11 mouse cellular contexts compared by ENCODE assay signal in genomic region chr6:51702456-51703171, GRCm38 (mm10).
DNase-seq lines count a peak whose midpoint lies in the region; ATAC-seq lines count a peak whose summit lies in the region.
"Had no signal": no experiment of that assay in that cellular context is flagged by ENCODE, and none has a peak within 500 bp of the region (broad histone marks: within the 10 kb centered on the region; RNA-seq: fewer than 3 reads in every experiment).

No protein-coding gene starts in this region.

- H3K27me3 ChIP-seq in embryonic facial prominence, embryonic 14.5 days (replicated peaks; ENCODE audit: control insufficient read depth, insufficient read depth, low read length): no peaks in the 10 kb centered on the region
- no peaks in the 10 kb centered on the region for H3K27me3 ChIP-seq in embryonic facial prominence, embryonic 10.5 days (replicated peaks; ENCODE audit: low read depth, poor library complexity, severe bottlenecking)
- no peaks in the 10 kb centered on the region for H3K27me3 ChIP-seq in intestine, embryonic 16.5 days (replicated peaks; ENCODE audit: control insufficient read depth, insufficient read depth, low read length)
- no peaks in the 10 kb centered on the region; the same call in 1 of the 2 replicates for H3K27me3 ChIP-seq in liver, embryonic 11.5 days (replicated peaks; ENCODE audit: control insufficient read depth, insufficient read depth, low read length)
- H3K27me3 ChIP-seq: midbrain, embryonic 12.5 days had no signal

- H3K9me3 ChIP-seq in embryonic facial prominence, embryonic 14.5 days (ENCODE audit: control insufficient read depth, low read length): no peaks in the 10 kb centered on the region
- H3K9me3 ChIP-seq in embryonic facial prominence, embryonic 10.5 days: no peaks in the 10 kb centered on the region
- H3K9me3 ChIP-seq in intestine, embryonic 16.5 days (ENCODE audit: control insufficient read depth, low read length): no peaks in the 10 kb centered on the region
- no peaks in the 10 kb centered on the region for H3K9me3 ChIP-seq in liver, embryonic 11.5 days (ENCODE audit: control insufficient read depth, low read length)
- H3K9me3 ChIP-seq: midbrain, embryonic 12.5 days had no signal

- WGBS in embryonic facial prominence, embryonic 14.5 days: 69% methylated on average over 10 of the region's 10 CpGs
- WGBS in embryonic facial prominence, embryonic 10.5 days: 85% methylated on average over 10 of the region's 10 CpGs
- WGBS in intestine, embryonic 16.5 days: 79% methylated on average over 10 of the region's 10 CpGs
- WGBS in liver, embryonic 11.5 days: 80% methylated on average over 10 of the region's 10 CpGs

- H3K4me3 ChIP-seq in embryonic facial prominence, embryonic 14.5 days (ENCODE audit: low read depth, low read length): no peak overlapping the region
- H3K4me3 ChIP-seq in embryonic facial prominence, embryonic 10.5 days: no peak overlapping the region
- H3K4me3 ChIP-seq in intestine, embryonic 16.5 days (ENCODE audit: low read length): no peak overlapping the region
- H3K4me3 ChIP-seq in liver, embryonic 11.5 days (ENCODE audit: low read depth, low read length): no peak overlapping the region
- H3K4me3 ChIP-seq: midbrain, embryonic 12.5 days had no signal

- no peak for ATAC-seq in embryonic facial prominence, embryonic 14.5 days (ENCODE audit: low read depth)
- no peak for ATAC-seq in intestine, embryonic 16.5 days
- no peak for ATAC-seq in liver, embryonic 11.5 days (replicated peaks; ENCODE audit: low FRiP score)

- intact Hi-C loops in heart, postnatal 10 days (cut with DNase I): no loop called here

- peak; percentile 39 for DNase-seq in embryonic facial prominence, embryonic 14.5 days (ENCODE audit: low spot score)
- DNase-seq in embryonic facial prominence, embryonic 10.5 days (ENCODE audit: low spot score): no peak
- DNase-seq in layer of hippocampus, adult 11-12 months (ENCODE audit: low spot score): peak; percentile 22
- DNase-seq in layer of hippocampus, postnatal 10 days (ENCODE audit: low spot score in 2 of 2): no peak
- peak; percentile 21 for DNase-seq in 3T3-L1 (ENCODE audit: low read depth, low spot score)
- DNase-seq in heart, postnatal 10 days: peak; percentile 57 to 59
- DNase-seq in liver, embryonic 11.5 days (ENCODE audit: low spot score): no peak
- DNase-seq: cerebellum, postnatal 25 days; liver had no signal

- H3K9ac ChIP-seq in embryonic facial prominence, embryonic 14.5 days (ENCODE audit: low read depth, low read length): no peak overlapping the region
- H3K9ac ChIP-seq in intestine, embryonic 16.5 days (ENCODE audit: low read depth, low read length): no peak overlapping the region
- H3K9ac ChIP-seq in liver, embryonic 11.5 days (ENCODE audit: low read depth, low read length): no peak overlapping the region
- H3K9ac ChIP-seq: midbrain, embryonic 12.5 days had no signal

- H3K27ac ChIP-seq in embryonic facial prominence, embryonic 14.5 days (replicated peaks; ENCODE audit: low read depth, low read length): no peak overlapping the region
- H3K27ac ChIP-seq in embryonic facial prominence, embryonic 10.5 days (replicated peaks): no peak overlapping the region
- no peak overlapping the region for H3K27ac ChIP-seq in intestine, embryonic 16.5 days (ENCODE audit: low read length)
- no peak overlapping the region for H3K27ac ChIP-seq in liver, embryonic 11.5 days (ENCODE audit: low read depth, low read length)
- H3K27ac ChIP-seq: midbrain, embryonic 12.5 days had no signal

- H3K4me1 ChIP-seq in embryonic facial prominence, embryonic 14.5 days (ENCODE audit: control insufficient read depth, insufficient read depth, low read length): no peaks in the 10 kb centered on the region
- no peaks in the 10 kb centered on the region for H3K4me1 ChIP-seq in embryonic facial prominence, embryonic 10.5 days
- H3K4me1 ChIP-seq in intestine, embryonic 16.5 days (ENCODE audit: control insufficient read depth, insufficient read depth, low read length): no peaks in the 10 kb centered on the region
- H3K4me1 ChIP-seq in liver, embryonic 11.5 days (replicated peaks; ENCODE audit: control insufficient read depth, insufficient read depth, low read length): no peaks in the 10 kb centered on the region
- H3K4me1 ChIP-seq: midbrain, embryonic 12.5 days had no signal

- H3K36me3 ChIP-seq in embryonic facial prominence, embryonic 14.5 days (ENCODE audit: control insufficient read depth, insufficient read depth, low read length): no peaks in the 10 kb centered on the region
- H3K36me3 ChIP-seq in embryonic facial prominence, embryonic 10.5 days (replicated peaks): no peaks in the 10 kb centered on the region
- no peaks in the 10 kb centered on the region for H3K36me3 ChIP-seq in intestine, embryonic 16.5 days (ENCODE audit: control insufficient read depth, insufficient read depth, low read length)
- no peaks in the 10 kb centered on the region for H3K36me3 ChIP-seq in liver, embryonic 11.5 days (ENCODE audit: control insufficient read depth, insufficient read depth, low read length)
- H3K36me3 ChIP-seq: midbrain, embryonic 12.5 days had no signal

- H3K4me2 ChIP-seq in embryonic facial prominence, embryonic 14.5 days (ENCODE audit: low read depth, low read length): no peak overlapping the region
- no peak overlapping the region for H3K4me2 ChIP-seq in intestine, embryonic 16.5 days (ENCODE audit: low read depth, low read length)
- H3K4me2 ChIP-seq in liver, embryonic 11.5 days: no peak overlapping the region
- H3K4me2 ChIP-seq: midbrain, embryonic 12.5 days had no signal

Comparison
In these comparisons a context has a peak if more than half of its experiments do, and no peak if none do; other contexts are left out.
1. DNase-seq: peak in embryonic facial prominence, embryonic 14.5 days (single experiment), layer of hippocampus, adult 11-12 months (single experiment), 3T3-L1 (single experiment) and heart, postnatal 10 days (2 of 2); none in embryonic facial prominence, embryonic 10.5 days (single experiment), layer of hippocampus, postnatal 10 days (0 of 2) and liver, embryonic 11.5 days (single experiment).